Mouse (Mus musculus) urinary bladder, postnatal 36 days (tissue): ENCODE data around the gene Rad9b.

Source experiments
- DNase-seq, 2 experiments: peaks; one replicate each; pipeline ENCODE4 v3.0.0; 2022; ENCODE audit warnings: low spot score in 2 of 2, mixed read lengths in 1 of 2

The Rad9b gene

DNA sequence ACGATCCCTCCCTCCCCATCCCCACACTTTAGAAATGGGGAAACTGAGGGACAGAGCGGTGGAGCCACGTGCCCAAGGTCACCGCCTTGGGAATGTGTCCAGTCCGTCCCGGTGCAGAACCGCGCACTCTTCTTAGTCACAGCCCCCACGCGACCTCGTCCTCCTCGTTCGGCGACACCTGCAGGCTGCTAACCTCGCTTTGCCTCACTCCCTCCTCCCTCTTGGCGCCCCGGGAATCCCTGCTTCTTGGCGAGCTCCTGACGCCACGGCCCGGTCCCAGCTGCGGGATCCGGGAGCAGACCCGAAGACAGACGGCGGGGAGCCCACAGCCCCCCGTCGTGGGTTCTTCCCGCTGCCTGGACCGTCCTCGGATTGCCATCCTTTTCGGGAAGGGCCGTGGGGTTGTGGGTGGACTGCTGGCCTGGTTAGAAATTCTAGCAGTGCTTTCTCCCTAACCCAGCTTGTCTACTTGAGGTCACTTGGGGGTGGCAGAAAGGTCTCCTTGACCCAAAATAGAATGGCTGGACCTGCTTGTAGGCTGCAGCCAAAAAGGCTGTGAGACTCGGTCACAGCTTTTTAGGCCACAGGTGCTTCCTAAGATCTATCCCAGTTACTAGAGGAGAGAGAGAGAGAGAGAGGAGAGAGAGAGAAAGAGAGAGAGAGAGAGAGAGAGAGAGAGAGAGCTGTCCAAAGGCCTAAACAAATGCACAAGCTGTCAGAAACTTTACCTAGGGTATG lies 68.8 kb downstream of the Rad9b start:
- peak; percentile 30 to 49 for DNase-seq

DNA sequence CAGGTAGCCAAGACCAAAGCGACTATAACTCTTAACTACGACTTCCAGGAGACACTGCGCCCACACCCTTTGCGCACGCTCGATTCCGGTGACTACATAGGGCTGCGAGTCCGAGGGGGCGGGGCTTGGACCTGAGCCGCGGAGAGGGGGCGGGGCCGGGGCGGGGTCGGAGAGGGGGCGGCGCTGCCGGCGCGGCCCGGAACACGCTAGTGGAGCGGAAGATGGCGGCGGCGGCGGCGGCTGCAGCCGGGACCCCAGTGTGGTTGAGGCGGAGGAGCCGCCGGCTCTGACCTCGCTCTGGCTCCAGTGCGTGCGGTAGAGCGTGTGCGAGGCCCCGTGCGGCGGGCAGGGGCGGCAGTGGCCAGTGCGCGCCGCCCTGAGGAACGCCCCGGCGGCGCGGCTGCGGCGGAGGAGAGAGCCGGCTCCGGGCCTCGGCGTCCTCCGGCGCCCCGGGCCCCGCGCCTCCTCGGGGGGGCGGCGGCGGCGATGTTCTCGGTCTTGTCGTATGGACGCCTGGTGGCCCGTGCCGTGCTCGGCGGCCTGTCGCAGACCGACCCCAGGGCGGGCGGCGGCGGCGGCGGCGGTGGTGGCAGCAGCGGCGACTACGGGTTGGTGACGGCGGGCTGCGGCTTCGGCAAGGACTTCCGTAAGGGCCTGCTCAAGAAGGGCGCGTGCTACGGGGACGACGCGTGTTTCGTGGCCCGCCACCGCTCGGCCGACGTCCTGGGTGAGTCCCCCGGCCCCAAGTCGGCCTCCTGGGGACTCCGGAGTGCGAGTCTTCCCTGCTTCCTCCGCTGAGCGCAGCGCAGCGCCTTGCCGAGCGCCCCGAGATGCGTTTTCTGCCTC lies 69.6 kb downstream of the Rad9b start, which contains the start of gene Pptc7:
Pptc7 (plus strand) TSS at position 183 of the 846 bp plus-strand sequence.
- DNase-seq: peak; percentile 77 to 90

DNA sequence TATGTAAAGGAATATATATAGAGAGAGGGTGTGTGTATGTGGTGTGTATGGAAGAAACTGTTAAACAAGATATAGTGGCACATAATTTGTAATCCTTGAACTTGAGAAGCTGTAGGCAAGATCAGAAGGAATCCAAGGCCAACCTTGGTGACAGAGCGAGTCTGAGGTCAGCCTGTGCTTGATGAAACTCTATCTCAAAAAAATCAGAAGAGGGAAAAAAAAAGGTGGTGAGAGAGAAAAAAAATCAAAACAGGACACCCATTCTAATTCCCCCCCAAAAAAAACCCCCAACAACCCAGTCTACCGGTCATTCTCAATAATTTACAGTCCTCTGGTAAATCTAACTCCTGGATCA lies 70.2 kb downstream of the Rad9b start:
- no peak for DNase-seq

DNA sequence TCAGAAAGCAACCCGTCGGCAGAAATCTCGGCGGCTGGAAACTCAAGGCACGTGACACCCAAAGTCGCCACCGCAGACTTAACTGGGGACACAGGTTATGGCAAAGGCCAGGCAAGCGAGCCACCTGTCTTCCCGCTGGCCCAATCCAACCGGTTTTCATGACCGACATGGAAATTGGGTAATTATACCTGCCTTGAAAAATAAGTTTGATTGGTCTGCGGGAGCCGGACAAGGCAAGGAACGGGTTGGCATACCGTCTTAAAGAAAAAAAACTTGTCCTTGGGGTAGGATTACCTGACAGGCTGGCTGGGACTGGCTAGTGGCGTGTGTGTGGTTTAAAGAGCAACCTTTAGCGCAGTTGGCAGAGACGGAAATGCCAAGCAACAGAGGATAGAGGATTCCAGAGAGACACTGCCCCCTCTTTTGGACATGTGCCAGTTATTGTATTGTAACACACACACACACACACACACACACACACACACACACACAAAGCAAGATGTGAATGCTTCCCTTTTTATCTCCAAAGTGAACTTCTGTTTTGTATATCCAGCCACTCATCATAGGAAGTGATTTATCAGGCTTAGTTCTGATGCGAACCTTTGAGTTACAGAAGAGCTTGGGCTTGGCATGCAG lies 73.1 kb downstream of the Rad9b start:
- peak; percentile 60 to 69 for DNase-seq

DNA sequence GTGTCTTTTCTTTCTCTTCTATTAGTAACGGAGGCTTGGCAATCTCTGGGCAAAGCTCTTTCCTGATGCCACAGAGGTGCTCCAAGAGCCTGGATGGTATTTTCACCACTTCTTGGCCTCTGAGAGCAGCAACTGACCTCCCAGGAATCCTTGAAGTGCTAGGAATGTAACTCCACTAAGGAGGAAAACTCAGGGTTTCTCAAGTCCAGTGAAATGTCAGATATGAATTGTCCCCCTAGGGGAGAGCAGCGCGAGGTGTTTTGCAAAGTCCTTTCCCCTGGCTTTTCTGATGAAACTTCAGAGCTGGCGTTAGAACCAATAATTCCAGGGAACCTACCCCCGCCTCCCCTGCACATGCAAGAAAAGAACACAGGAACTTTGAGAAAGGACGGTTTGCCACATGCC lies 73.6 kb downstream of the Rad9b start:
- DNase-seq: no peak

DNA sequence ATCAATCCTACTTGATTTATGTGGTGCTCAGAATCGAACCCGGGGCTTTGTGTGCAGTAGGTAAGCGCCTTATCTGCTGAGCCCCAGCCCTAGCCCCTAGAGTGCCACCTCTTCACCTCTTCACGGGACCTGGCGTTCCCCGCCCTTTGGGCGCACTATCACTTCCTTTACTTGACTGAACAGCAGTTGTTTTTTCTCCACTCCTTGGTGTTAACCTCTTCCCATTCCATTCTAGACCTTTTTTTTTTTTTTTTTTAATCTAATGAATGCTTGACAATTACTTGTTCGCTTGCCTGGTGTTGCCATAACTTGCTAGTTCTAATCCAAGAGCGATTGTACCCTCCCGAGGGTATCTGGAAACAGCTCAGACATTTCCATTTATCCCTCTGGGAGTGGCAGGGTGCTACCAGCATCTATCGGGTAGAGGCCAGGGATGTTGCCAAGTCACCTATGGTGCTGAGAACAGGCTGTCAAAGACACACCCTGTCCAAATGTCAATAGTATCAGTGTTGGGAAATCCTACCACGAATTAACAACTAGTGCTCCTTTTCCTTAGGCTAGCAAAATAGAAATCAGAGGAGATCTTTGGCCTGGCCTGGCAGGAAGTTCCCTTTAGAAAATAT lies 74.1 kb downstream of the Rad9b start:
- DNase-seq: no peak

DNA sequence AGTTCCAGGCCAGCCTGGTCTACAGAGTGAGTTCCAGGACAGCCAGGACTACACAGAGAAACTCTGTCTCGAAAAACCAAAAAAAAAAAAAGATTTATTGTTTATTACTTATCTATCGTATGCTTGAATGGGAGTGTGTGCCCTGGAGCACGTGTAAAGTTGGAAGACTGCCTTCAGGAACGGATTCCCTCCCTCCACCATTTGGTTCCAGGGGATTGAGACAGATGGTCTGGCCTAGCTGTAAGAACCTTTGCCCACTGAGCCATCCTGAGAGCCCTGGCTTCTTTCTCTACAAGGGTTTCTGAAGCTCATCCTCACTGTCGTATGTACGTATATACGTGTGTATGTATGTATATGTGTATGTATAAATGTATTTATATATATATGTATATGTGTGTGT lies 75.1 kb downstream of the Rad9b start:
- no peak for DNase-seq

DNA sequence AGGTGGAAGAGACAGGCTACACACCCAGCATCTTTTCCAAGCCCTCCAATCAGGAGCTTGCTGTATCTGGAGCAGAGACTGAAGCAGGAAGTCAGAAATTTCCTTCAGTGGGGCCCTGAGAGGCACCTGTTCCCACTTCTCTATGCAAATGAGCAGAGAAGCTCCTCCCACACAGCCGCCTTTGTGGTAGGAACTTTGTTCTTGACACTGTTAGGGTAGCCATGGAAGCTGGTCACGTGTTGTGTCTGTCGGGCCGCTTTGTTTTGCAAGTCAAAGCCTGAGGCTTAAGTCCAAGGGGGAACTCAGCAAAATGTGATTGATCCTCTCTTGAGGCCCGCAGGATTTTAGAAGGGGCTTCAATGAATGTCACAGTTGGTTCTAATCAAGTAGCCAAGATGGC lies 79.2 kb downstream of the Rad9b start:
- no peak for DNase-seq
